Mouse (Mus musculus) kidney, embryonic 14.5 days (tissue): ENCODE data around the gene Hist1h2bb. TPM values are rescaled to one million over a fixed set of nuclear protein-coding genes. Genes with fewer than 3 reads are reported as not detected.
"Not testable (repeated sequence)": the region's sequence is repeated elsewhere in the genome, so short reads cannot be mapped to it uniquely, and the experiment has no call there.

Experiments
- ATAC-seq: fragments of 200-750 bp; cut with Nextera tagmentation; 2 replicates; pipeline ENCODE4 v1.8.0; 2017; ENCODE audit warnings: moderate number of reproducible peaks, mild to moderate bottlenecking, moderate TSS enrichment, moderate library complexity; ENCODE audit not compliant: low FRiP score, low TSS enrichment
- H3K27ac ChIP-seq: fragments of 300-500 bp; sonication (generic); 2 replicates; pipeline ENCODE4 v1.5.1; 2014; ENCODE audit warnings: low read depth, mild to moderate bottlenecking, low read length, moderate library complexity, mixed read lengths
- H3K27me3 ChIP-seq: fragments of 300-500 bp; sonication (generic); 2 replicates; pipeline ENCODE4 v1.6.1; 2014; ENCODE audit warnings: mild to moderate bottlenecking, low read length; ENCODE audit not compliant: control insufficient read depth, insufficient read depth
- H3K36me3 ChIP-seq: fragments of 300-500 bp; sonication (generic); 2 replicates; pipeline ENCODE4 v1.6.1; 2014; ENCODE audit warnings: low read length, mixed read lengths; ENCODE audit not compliant: control insufficient read depth, insufficient read depth
- H3K4me1 ChIP-seq: fragments of 300-500 bp; sonication (generic); 2 replicates; pipeline ENCODE4 v1.6.1; 2014; ENCODE audit warnings: low read length, mixed read lengths; ENCODE audit not compliant: control insufficient read depth, insufficient read depth
- H3K4me2 ChIP-seq: fragments of 300-500 bp; sonication (generic); replicated peaks from 2 replicates; pipeline ENCODE4 v1.6.1; 2014; ENCODE audit warnings: low read depth, mild to moderate bottlenecking, low read length
- H3K4me3 ChIP-seq: fragments of 300-500 bp; sonication (generic); 2 replicates; pipeline ENCODE4 v1.5.1; 2014; ENCODE audit warnings: mild to moderate bottlenecking, low read length
- H3K9ac ChIP-seq: fragments of 300-500 bp; sonication (generic); 2 replicates; pipeline ENCODE4 v1.6.1; 2014; ENCODE audit warnings: low read depth, mild to moderate bottlenecking, low read length, moderate library complexity
- H3K9me3 ChIP-seq: fragments of 300-500 bp; sonication (generic); 2 replicates; pipeline ENCODE4 v1.6.1; 2016; ENCODE audit warnings: low read length; ENCODE audit not compliant: control insufficient read depth
- WGBS: fragments of 180-500 bp; shearing (Covaris S2); extraction: QIAGEN DNeasy Blood & Tissue Kit; methylation state at CpG from one replicate; pipeline ENCODE4 v1.1.7; 2014; 5-methylcytosine and 5-hydroxymethylcytosine counted together
- polyA plus RNA-seq: library from polyadenylated mRNA; unstranded; fragments of >200 nt; fragmentation: Nextera tagmentation; extraction: Ambion mirVana; gene quantifications from 2 replicates; pipeline ENCODE4 v1.2.1, GENCODE M21; 2014

Hist1h2bb gene
- polyA plus RNA-seq, 1 experiment from 2014 or later: 2.7 TPM

GRCm38 (mm10) chr13:23717593-23718245, 28.8 kb upstream of the Hist1h2bb start:
- H3K4me1 ChIP-seq, H3K27ac ChIP-seq, H3K9ac ChIP-seq, H3K9me3 ChIP-seq, H3K4me3 ChIP-seq, H3K27me3 ChIP-seq, ATAC-seq, H3K36me3 ChIP-seq, H3K4me2 ChIP-seq: not testable (repeated sequence)
- WGBS: 20% methylated on average over 2 of the region's 2 CpGs

DNA sequence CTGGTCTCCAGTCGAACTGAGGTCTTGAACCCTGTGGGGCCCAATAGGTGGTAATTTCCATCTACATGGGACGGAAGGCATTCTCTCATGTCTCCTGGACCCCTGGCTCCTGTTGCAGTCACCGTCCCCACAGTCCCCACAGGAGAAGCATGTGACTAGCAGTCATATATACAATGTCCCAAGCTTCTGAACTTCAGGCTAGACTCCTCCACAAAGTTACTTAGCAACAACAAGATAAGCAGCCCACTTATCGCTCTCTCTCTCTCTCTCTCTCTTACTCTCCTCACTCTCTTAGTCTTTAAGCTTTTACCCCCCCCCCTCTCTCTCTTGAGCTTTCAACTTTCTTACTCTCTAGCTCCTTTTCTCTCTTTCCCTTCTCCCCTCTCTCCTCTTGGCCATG, 22.3 kb upstream of the Hist1h2bb start:
- ATAC-seq: no peak
- Histone ChIP-seq H3K36me3 (no peaks in the 10 kb centered on the region), H3K4me3 (no peak overlapping the region), H3K9me3 (no peaks in the 10 kb centered on the region), H3K4me1 (no peaks in the 10 kb centered on the region), H3K9ac (no peak overlapping the region), H3K27me3 (no peaks in the 10 kb centered on the region), H3K27ac (no peak overlapping the region), H3K4me2 (no peak overlapping the region)
- 71% methylated on average over 4 of the region's 4 CpGs for WGBS

GRCm38 (mm10) chr13:23725213-23725612, 21.3 kb upstream of the Hist1h2bb start:
- Histone ChIP-seq H3K4me3 (no peak overlapping the region), H3K9me3 (no peaks in the 10 kb centered on the region), H3K36me3 (no peaks in the 10 kb centered on the region), H3K27me3 (no peaks in the 10 kb centered on the region), H3K27ac (no peak overlapping the region), H3K4me2 (no peak overlapping the region), H3K4me1 (no peaks in the 10 kb centered on the region), H3K9ac (no peak overlapping the region)
- no peak for ATAC-seq
- 60% methylated on average over 1 of the region's 1 CpGs for WGBS

GRCm38 (mm10) chr13:23728472-23729191, 17.9 kb upstream of the Hist1h2bb start:
- H3K27me3 ChIP-seq: no peaks in the 10 kb centered on the region
- no peaks in the 10 kb centered on the region for H3K9me3 ChIP-seq
- H3K27ac ChIP-seq: no peak overlapping the region
- no peak overlapping the region for H3K4me2 ChIP-seq
- no peaks in the 10 kb centered on the region for H3K36me3 ChIP-seq
- 91% methylated on average over 18 of the region's 18 CpGs for WGBS
- no peak overlapping the region for H3K4me3 ChIP-seq
- no peak for ATAC-seq
- peaks cover 5% of the 10 kb centered on the region; the same call in 1 of the 2 replicates for H3K4me1 ChIP-seq
- no peak overlapping the region for H3K9ac ChIP-seq

DNA sequence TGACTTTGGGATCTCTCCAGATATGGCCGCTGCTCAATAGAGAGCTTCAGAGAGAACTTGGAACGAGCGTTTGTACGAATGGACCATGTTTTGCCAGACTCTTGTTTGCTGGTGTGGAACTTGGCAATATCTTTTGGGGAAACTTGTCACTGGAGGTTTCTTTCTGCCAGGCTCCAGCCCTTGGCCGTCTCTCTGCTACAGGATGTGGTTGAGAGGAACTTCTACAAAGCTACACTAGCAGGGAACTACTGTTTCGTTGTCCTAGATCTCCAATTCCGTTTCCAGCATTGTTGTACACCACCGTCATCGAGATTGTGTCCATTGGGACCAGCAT, 17.4 kb upstream of the Hist1h2bb start:
- no peaks in the 10 kb centered on the region for H3K36me3 ChIP-seq
- H3K27ac ChIP-seq: no peak overlapping the region
- no peak for ATAC-seq
- H3K9ac ChIP-seq: no peak overlapping the region
- no peaks in the 10 kb centered on the region for H3K27me3 ChIP-seq
- H3K4me3 ChIP-seq: no peak overlapping the region
- H3K4me1 ChIP-seq: peaks cover 5% of the 10 kb centered on the region; the same call in 1 of the 2 replicates
- no peak overlapping the region for H3K4me2 ChIP-seq
- H3K9me3 ChIP-seq: no peaks in the 10 kb centered on the region
- WGBS: 90% methylated on average over 9 of the region's 9 CpGs

- Histone ChIP-seq H3K4me1 (peaks cover 5% of the 10 kb centered on the region; the same call in 1 of the 2 replicates), H3K4me3 (no peak overlapping the region), H3K36me3 (no peaks in the 10 kb centered on the region), H3K27ac (no peak overlapping the region), H3K9me3 (no peaks in the 10 kb centered on the region), H3K4me2 (no peak overlapping the region), H3K27me3 (no peaks in the 10 kb centered on the region), H3K9ac (no peak overlapping the region)
- 94% methylated on average over 5 of the region's 5 CpGs for WGBS
- no peak for ATAC-seq
Observed at GRCm38 (mm10) chr13:23729706-23730105, 16.8 kb upstream of the Hist1h2bb start.

- 0 out of 2 replicates have a peak, but pooled peaks have one; percentile 38 for ATAC-seq
Observed at GRCm38 (mm10) chr13:23730479-23730878, 16.1 kb upstream of the Hist1h2bb start.

GRCm38 (mm10) chr13:23732156-23732804, 14.3 kb upstream of the Hist1h2bb start:
- no peak overlapping the region for H3K4me2 ChIP-seq
- H3K27ac ChIP-seq: no peak overlapping the region
- no peak overlapping the region for H3K4me3 ChIP-seq
- no peak for ATAC-seq
- no peaks in the 10 kb centered on the region for H3K36me3 ChIP-seq
- 23% methylated on average over 8 of the region's 8 CpGs for WGBS
- H3K27me3 ChIP-seq: no peaks in the 10 kb centered on the region
- peaks cover 5% of the 10 kb centered on the region; the same call in 1 of the 2 replicates for H3K4me1 ChIP-seq
- H3K9ac ChIP-seq: no peak overlapping the region
- H3K9me3 ChIP-seq: no peaks in the 10 kb centered on the region

More at GRCm38 (mm10) chr13:23730479-23730878, 16.1 kb upstream of the Hist1h2bb start:
- H3K9ac ChIP-seq: no peak overlapping the region
- no peaks in the 10 kb centered on the region for H3K27me3 ChIP-seq
- H3K36me3 ChIP-seq: no peaks in the 10 kb centered on the region
- no peak overlapping the region for H3K27ac ChIP-seq
- no peaks in the 10 kb centered on the region for H3K9me3 ChIP-seq
- H3K4me2 ChIP-seq: no peak overlapping the region
- H3K4me3 ChIP-seq: no peak overlapping the region
- peaks cover 5% of the 10 kb centered on the region; the same call in 1 of the 2 replicates for H3K4me1 ChIP-seq
- WGBS: 32% methylated on average over 8 of the region's 8 CpGs

DNA sequence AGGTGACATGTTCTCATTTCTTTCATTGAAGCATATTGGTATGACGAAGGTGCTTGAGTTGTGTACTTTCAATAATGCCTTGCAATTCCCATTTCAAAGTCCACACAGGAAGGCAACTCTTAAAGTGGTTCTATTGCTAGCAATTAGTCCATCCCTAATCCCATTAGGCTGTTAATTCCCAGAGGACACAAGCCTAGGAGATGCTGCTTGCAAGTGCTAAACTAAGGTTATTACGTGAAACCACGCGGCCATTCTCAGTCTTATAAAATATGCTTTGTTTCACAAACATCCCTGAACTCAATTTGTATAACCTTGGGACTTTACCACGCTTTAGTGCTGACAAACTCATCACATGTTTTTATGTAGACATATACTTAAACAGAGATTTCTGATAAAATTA, 9.4 kb upstream of the Hist1h2bb start:
- H3K4me1 ChIP-seq: peaks cover 7% of the 10 kb centered on the region; the same call in 1 of the 2 replicates
- WGBS: 79% methylated on average over 5 of the region's 5 CpGs
- ATAC-seq: no peak
- H3K4me3 ChIP-seq: no peak overlapping the region
- H3K36me3 ChIP-seq: no peaks in the 10 kb centered on the region
- H3K27me3 ChIP-seq: no peaks in the 10 kb centered on the region
- no peak overlapping the region for H3K4me2 ChIP-seq
- no peaks in the 10 kb centered on the region for H3K9me3 ChIP-seq
- H3K27ac ChIP-seq: no peak overlapping the region
- no peak overlapping the region for H3K9ac ChIP-seq
